ENCODE assay signal across 18 mouse cellular contexts in the genomic region with DNA sequence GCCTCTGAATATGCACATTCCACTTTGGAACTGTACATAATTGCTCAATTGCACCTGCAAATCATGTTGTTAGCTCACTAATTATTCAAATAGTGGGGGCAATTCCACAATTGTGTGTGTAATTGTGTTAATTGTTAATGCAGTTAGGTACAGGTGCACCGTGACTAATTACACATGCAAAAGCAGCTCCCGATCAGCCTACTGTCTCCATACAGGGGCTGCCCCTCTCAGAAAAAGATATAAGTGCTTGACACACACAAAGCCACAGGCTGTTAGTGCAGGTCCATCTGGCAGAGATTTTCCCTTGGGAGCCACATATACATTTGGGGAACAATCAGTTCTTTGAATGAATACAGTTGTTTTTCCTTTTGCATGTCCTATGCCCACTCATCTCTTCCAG.
"Had no signal": no experiment of that assay in that cellular context is flagged by ENCODE, and none has a peak within 500 bp of the region (broad histone marks: within the 10 kb centered on the region; RNA-seq: fewer than 3 reads in every experiment).

No protein-coding gene starts in this region.

- H3K4me2 ChIP-seq: liver, embryonic 15.5 days; lung, embryonic 15.5 days; midbrain, embryonic 11.5 days; midbrain, embryonic 13.5 days; midbrain, embryonic 15.5 days had no signal

- DNase-seq: liver, postnatal 0 days; lung, adult 2 months; lung, postnatal 14 days; lung, postnatal 36 days; right cerebral cortex, postnatal 25 days; right cerebral cortex, postnatal 4 days; spleen, adult 18-20 months; thymus, adult 18-20 months; thymus, postnatal 14 days; thymus, postnatal 36 days had no signal

- H3K27me3 ChIP-seq: liver, embryonic 15.5 days; lung, embryonic 15.5 days; midbrain, embryonic 13.5 days; midbrain, embryonic 15.5 days had no signal

- ATAC-seq: liver, postnatal 0 days; lung, postnatal 0 days; midbrain, embryonic 13.5 days; midbrain, embryonic 15.5 days had no signal

- H3K9me3 ChIP-seq: liver, embryonic 15.5 days; lung, embryonic 15.5 days; megakaryocyte, embryonic 14.5 days; midbrain, embryonic 13.5 days; midbrain, embryonic 15.5 days had no signal

- H3K4me3 ChIP-seq: liver, embryonic 15.5 days; lung, embryonic 15.5 days; megakaryocyte, embryonic 14.5 days; midbrain, embryonic 13.5 days; midbrain, embryonic 15.5 days had no signal

- H3K9ac ChIP-seq: liver, embryonic 15.5 days; liver, postnatal 0 days; lung, embryonic 15.5 days; midbrain, embryonic 13.5 days; midbrain, embryonic 15.5 days had no signal

- H3K36me3 ChIP-seq: liver, embryonic 15.5 days; lung, embryonic 15.5 days; midbrain, embryonic 13.5 days; midbrain, embryonic 15.5 days had no signal

- H3K27ac ChIP-seq: liver, embryonic 15.5 days; lung, embryonic 15.5 days; macrophage; midbrain, embryonic 13.5 days; midbrain, embryonic 15.5 days had no signal

- H3K4me1 ChIP-seq: liver, embryonic 15.5 days; lung, embryonic 15.5 days; megakaryocyte, embryonic 14.5 days; midbrain, embryonic 13.5 days; midbrain, embryonic 15.5 days had no signal
